Mouse (Mus musculus) c-Kit-positive CD71-positive TER-119-positive erythroid progenitor cells, embryonic 14.5 days (primary cell): ENCODE data around the gene Rpgrip1l.
A peak's percentile ranks its signal among the peaks of the same experiment; 100 is the strongest.

Experiments
- DNase-seq: peaks from one replicate; pipeline ENCODE4 v3.0.0-alpha.2; 2013; ENCODE audit warnings: low spot score

Gene Rpgrip1l

DNA sequence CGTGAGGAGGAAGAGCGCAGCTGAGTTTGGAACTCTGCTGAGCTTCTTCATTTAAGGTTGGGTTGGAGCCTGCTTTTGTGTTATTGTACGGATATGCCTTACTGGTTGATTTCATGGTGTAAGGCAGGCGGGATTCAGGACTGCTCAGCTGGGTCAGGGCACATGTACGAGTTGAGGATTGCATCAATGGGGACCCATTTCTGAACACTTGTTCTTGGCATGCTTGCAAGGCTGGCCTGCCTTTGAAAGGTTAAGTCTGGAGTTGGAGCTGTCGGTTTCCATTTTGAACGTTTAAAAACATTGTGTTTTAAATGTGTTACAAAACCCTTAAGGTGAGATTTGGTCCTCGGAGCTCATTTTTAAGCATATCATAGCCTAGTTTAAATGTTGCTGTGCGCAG lies 16.0 kb upstream of the Rpgrip1l start:
- DNase-seq: no peak

GRCm38 (mm10) chr8:91327471-91328205 lies 14.6 kb upstream of the Rpgrip1l start:
- no peak for DNase-seq

GRCm38 (mm10) chr8:91326946-91327345 lies 13.9 kb upstream of the Rpgrip1l start:
- DNase-seq: no peak

DNA sequence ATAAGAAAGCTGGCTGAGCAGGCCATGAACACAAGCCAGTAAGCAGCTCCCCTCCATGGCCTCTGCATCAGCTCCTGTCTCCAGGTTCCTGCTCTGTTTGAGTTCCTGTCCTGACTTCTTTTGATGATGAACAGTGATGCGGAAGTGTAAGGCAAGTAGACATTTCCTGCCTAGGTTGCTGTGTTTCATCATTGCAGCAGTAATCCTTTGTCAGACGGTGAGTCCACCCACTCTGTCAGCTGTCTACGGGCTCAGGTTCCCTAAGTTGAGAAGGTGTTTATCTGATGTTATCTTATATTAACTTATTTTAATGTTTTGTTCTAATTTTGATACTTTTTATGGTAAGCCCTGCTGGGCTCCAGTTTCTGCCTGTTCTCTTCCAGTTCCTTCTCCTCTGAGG lies 13.0 kb upstream of the Rpgrip1l start:
- DNase-seq: no peak

- DNase-seq: no peak
Observed at GRCm38 (mm10) chr8:91324916-91325315, 11.9 kb upstream of the Rpgrip1l start.

- no peak for DNase-seq
Observed at GRCm38 (mm10) chr8:91324271-91324670, 11.2 kb upstream of the Rpgrip1l start.

DNA sequence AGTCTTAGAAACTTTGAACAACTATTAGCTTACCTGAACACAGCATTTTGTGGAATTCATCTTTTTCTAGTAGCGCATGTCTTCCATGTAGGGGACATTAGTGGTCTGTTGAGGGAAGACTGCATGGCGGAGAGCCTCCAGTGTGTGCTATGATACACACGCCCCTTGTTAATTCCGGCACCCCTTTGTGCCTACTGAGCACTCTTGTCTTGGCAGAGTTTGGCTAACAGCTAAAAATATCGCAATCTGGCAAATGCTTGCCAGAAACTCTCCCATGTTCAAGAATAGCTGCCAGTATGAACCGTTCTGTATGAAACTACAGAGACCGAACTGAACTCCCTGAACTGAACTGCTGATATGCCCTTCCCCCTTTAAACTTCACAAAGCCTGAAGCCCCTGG lies 10.4 kb upstream of the Rpgrip1l start:
- DNase-seq: no peak

GRCm38 (mm10) chr8:91318938-91319729 lies 6.1 kb upstream of the Rpgrip1l start:
- no peak for DNase-seq

DNA sequence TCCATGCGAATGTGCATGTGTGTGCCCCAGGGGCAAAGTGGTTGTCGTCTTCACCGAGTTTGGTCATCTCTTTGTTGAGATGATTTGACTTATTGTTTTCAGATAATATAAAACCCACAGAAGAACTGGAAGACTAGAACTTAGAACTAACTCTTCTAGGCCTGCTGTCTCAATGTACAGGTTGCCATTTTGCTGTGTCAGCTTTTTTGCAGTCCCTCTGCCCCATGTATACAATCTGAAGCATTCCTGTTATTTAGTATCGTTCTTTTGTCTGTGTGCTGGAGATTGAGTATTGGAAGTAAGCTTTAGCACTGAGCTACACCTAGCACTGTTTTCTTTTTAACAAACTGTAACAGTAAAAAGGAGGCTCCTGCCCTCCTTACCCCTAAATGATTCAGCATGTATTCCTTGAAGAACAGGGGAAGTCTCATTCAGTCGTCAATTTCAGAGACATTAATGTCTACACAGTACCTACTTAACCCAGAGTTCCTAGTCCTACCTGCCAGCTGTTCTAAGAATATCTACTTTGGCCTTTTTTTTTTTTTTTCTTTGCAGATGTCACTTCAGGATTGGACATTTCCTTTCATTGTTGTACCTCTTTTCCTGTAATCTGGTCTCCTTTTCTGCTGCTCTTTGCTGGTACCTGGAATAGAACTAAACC lies 4.6 kb upstream of the Rpgrip1l start:
- DNase-seq: no peak

GRCm38 (mm10) chr8:91312342-91312741 lies 720 bp downstream of the Rpgrip1l start:
- no peak for DNase-seq

DNA sequence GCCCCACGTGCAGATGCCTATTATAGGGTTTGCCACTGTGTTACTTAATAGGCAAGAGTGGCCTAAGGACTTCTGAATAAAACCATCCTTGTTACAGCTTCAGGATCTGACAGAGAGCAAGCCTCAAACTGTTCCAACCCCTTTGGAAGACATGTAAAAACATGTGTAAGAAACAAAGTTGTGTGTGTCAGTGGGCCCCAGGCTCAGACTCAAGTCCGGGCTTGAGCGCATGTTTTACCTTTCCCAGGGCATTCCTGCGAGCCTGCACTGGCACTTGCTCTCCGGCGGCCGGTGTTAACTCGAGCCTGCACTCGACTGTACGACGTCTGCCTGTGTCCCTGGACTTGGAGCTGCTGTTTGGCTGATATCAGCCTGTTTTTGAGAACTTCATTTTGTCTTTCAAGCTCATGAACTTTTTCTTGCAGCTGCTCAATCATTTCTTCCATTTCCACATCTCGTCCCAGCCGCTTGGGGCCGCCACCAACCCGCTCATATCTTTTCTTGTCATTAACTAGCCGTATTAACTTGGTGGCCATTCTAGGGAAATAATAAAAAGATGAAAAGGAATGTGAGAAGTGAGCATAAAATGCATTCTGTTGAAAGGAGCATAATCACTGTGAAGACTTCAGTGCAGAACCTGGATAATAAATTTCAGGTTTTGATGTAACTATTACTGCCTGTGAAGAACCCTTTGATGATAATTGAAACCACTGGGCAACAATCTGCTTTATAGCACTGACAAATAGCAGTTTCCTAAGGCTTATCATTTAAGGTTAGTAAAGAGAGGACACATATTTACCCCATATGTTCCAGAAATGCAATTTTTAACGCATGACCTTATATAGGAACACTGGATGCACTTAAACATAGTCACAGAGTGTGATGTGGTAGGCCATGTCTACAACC lies 8.3 kb downstream of the Rpgrip1l start:
- no peak for DNase-seq

- no peak for DNase-seq
Observed at GRCm38 (mm10) chr8:91298672-91299071, 14.4 kb downstream of the Rpgrip1l start.

DNA sequence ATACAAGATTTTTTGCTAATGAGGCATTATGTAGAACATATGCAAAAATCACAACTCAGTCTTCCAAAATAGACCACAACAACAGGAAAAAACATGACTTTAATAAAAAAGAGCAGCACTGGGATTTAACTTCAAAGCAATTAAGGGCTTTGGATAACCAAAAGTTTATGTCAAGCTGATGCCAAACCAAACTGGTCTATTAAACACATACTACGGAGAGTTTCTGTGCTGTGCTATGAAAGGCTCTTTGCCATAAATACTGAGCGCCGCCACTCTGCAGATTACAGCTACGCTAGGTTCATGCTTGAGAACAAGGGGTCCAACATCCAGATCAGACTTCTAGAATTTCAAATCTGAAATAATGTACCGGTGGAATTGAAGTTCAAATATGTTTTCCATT lies 17.3 kb downstream of the Rpgrip1l start:
- no peak for DNase-seq

- no peak for DNase-seq
Observed at GRCm38 (mm10) chr8:91290576-91290975, 22.5 kb downstream of the Rpgrip1l start.

GRCm38 (mm10) chr8:91286237-91286636 lies 26.8 kb downstream of the Rpgrip1l start:
- DNase-seq: peak; percentile 32

- no peak for DNase-seq
Observed at GRCm38 (mm10) chr8:91283815-91284214, 29.2 kb downstream of the Rpgrip1l start.

GRCm38 (mm10) chr8:91282655-91283054 lies 30.4 kb downstream of the Rpgrip1l start:
- no peak for DNase-seq

DNA sequence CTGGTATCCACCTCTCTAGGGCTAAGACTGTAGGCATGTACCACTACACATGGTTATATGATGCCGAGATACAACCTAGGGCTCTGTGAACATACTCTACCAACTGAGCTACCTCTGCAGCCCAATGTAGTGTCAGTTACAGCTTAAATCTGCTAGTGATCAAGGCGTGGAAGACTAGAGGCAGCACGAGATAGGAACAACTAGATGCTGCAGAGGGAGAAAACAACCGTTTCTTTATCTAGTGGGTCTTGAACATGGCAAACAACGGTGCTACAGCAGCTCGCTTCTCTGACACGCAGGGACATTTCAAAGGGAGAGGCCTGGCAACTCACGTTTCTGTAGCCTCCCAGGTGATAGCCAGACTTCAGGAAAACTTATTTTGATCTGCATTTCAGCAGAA lies 31.5 kb downstream of the Rpgrip1l start:
- no peak for DNase-seq

GRCm38 (mm10) chr8:91280467-91281212 lies 32.4 kb downstream of the Rpgrip1l start:
- DNase-seq: no peak

GRCm38 (mm10) chr8:91278060-91278459 lies 35.0 kb downstream of the Rpgrip1l start:
- no peak for DNase-seq

- DNase-seq: no peak
Observed at GRCm38 (mm10) chr8:91276337-91276736, 36.7 kb downstream of the Rpgrip1l start.
